Mouse (Mus musculus): ENCODE measurements around the gene Cdkn2aip.

Cdkn2aip gene

GRCm38 (mm10) chr8:47695431-47696105, 18.2 kb downstream of the Cdkn2aip start:
- DNase-seq (ENCODE audit: low spot score in 2 of 2): no peak

- DNase-seq (ENCODE audit: low spot score in 2 of 2): peak; percentile 48 to 81
Measured at GRCm38 (mm10) chr8:47693119-47693518, 20.6 kb downstream of the Cdkn2aip start.

GRCm38 (mm10) chr8:47691831-47692230, 21.9 kb downstream of the Cdkn2aip start:
- DNase-seq (ENCODE audit: low spot score in 2 of 2): no peak

GRCm38 (mm10) chr8:47691303-47691702, 22.4 kb downstream of the Cdkn2aip start:
- DNase-seq (ENCODE audit: low spot score in 2 of 2): no peak

- DNase-seq (ENCODE audit: low spot score in 2 of 2): no peak
Measured at GRCm38 (mm10) chr8:47690674-47691078, 23.1 kb downstream of the Cdkn2aip start.

- peak; percentile 39 to 54 for DNase-seq (ENCODE audit: low spot score in 2 of 2)
Measured at GRCm38 (mm10) chr8:47689704-47690326, 23.9 kb downstream of the Cdkn2aip start.

GRCm38 (mm10) chr8:47684441-47684840, 29.3 kb downstream of the Cdkn2aip start:
- DNase-seq (ENCODE audit: low spot score in 2 of 2): no peak

GRCm38 (mm10) chr8:47683994-47684393, 29.7 kb downstream of the Cdkn2aip start:
- DNase-seq (ENCODE audit: low spot score in 2 of 2): no peak

- no peak for DNase-seq (ENCODE audit: low spot score in 2 of 2)
Measured at GRCm38 (mm10) chr8:47680306-47680705, 33.4 kb downstream of the Cdkn2aip start.

- DNase-seq (ENCODE audit: low spot score in 2 of 2): no peak
Measured at GRCm38 (mm10) chr8:47679603-47680002, 34.1 kb downstream of the Cdkn2aip start.

GRCm38 (mm10) chr8:47676631-47677030, 37.1 kb downstream of the Cdkn2aip start:
- DNase-seq (ENCODE audit: low spot score in 2 of 2): no peak

- DNase-seq (ENCODE audit: low spot score in 2 of 2): peak in 1 of 2 experiments; percentile 15
Measured at GRCm38 (mm10) chr8:47676224-47676623, 37.5 kb downstream of the Cdkn2aip start.

GRCm38 (mm10) chr8:47675786-47676185, 37.9 kb downstream of the Cdkn2aip start:
- peak in 1 of 2 experiments; percentile 42 for DNase-seq (ENCODE audit: low spot score in 2 of 2)

GRCm38 (mm10) chr8:47674777-47675710, 38.7 kb downstream of the Cdkn2aip start, which contains the start of gene Ing2:
Gene Ing2 (minus strand): TSS chr8:47675556.
- peak; percentile 100 for DNase-seq (ENCODE audit: low spot score in 2 of 2)

GRCm38 (mm10) chr8:47674140-47674776, 39.5 kb downstream of the Cdkn2aip start:
- DNase-seq (ENCODE audit: low spot score in 2 of 2): peak in 1 of 2 experiments; percentile 45

GRCm38 (mm10) chr8:47673317-47674139, 40.2 kb downstream of the Cdkn2aip start:
- DNase-seq (ENCODE audit: low spot score in 2 of 2): peak; percentile 86 to 92

GRCm38 (mm10) chr8:47664231-47664785, 49.4 kb downstream of the Cdkn2aip start:
- no peak for DNase-seq (ENCODE audit: low spot score in 2 of 2)

GRCm38 (mm10) chr8:47663201-47663600, 50.5 kb downstream of the Cdkn2aip start:
- DNase-seq (ENCODE audit: low spot score in 2 of 2): no peak

- no peak for DNase-seq (ENCODE audit: low spot score in 2 of 2)
Measured at GRCm38 (mm10) chr8:47662716-47663115, 51.0 kb downstream of the Cdkn2aip start.

- no peak for DNase-seq (ENCODE audit: low spot score in 2 of 2)
Measured at GRCm38 (mm10) chr8:47660394-47660793, 53.3 kb downstream of the Cdkn2aip start.
